Mouse (Mus musculus) myocyte (in vitro differentiated cells): Measurements from ENCODE around the gene Creb5. TPM values are rescaled to one million over a fixed set of nuclear protein-coding genes. Genes with fewer than 3 reads are reported as not detected.

Experiments
- H3K27me3 ChIP-seq: one replicate; pipeline ENCODE4 v1.6.1; 2011; ENCODE audit not compliant: control insufficient read depth, insufficient read depth, insufficient read length
- H3K36me3 ChIP-seq: one replicate; pipeline ENCODE4 v1.6.1; 2011; ENCODE audit not compliant: control insufficient read depth, insufficient read depth
- H3K4me2 ChIP-seq: one replicate; pipeline ENCODE4 v1.6.1; 2011; ENCODE audit warnings: low read depth, control low read depth
- H3K4me3 ChIP-seq: one replicate; pipeline ENCODE4 v1.5.1; 2011; ENCODE audit warnings: mild to moderate bottlenecking, control low read depth, moderate library complexity
- H3K79me2 ChIP-seq: one replicate; pipeline ENCODE4 v1.6.1; 2011; ENCODE audit not compliant: control insufficient read depth, insufficient read depth
- H3ac ChIP-seq: one replicate; pipeline ENCODE4 v1.6.1; 2011; ENCODE audit not compliant: control insufficient read depth, insufficient read length
- CEBPB ChIP-seq: IDR thresholded peaks from 2 replicates; pipeline ENCODE4 v1.6.1; 2011; ENCODE audit warnings: mild to moderate bottlenecking, moderate library complexity; ENCODE audit not compliant: poor library complexity, insufficient read depth, severe bottlenecking
- E2F4 ChIP-seq: IDR thresholded peaks from one replicate; pipeline ENCODE4 v1.6.1; 2011; ENCODE audit warnings: mild to moderate bottlenecking, control low read depth, moderate library complexity; ENCODE audit not compliant: insufficient read depth
- MAX ChIP-seq: IDR thresholded peaks from one replicate; pipeline ENCODE4 v1.6.1; 2011; ENCODE audit warnings: low read depth, mild to moderate bottlenecking, control low read depth
- MYOD1 ChIP-seq, 3 experiments: IDR thresholded peaks; one replicate each; pipeline ENCODE4 v1.6.1; 2011; ENCODE audit warnings: control low read depth in 2 of 3, low read depth in 2 of 3, mild to moderate bottlenecking in 2 of 3, moderate library complexity in 1 of 3; ENCODE audit not compliant: insufficient read length in 2 of 3, control insufficient read depth in 1 of 3
- MYOG ChIP-seq, 3 experiments: IDR thresholded peaks; one replicate each; pipeline ENCODE4 v1.6.1; 2011; ENCODE audit warnings: control low read depth in 2 of 3, low read depth in 2 of 3, mild to moderate bottlenecking in 2 of 3; ENCODE audit not compliant: insufficient read length in 2 of 3, control insufficient read depth in 1 of 3, insufficient read depth in 1 of 3
- POLR2A ChIP-seq: IDR thresholded peaks from one replicate; pipeline ENCODE4 v1.6.1; 2011; ENCODE audit warnings: low read depth, mild to moderate bottlenecking, control low read depth, moderate library complexity; ENCODE audit not compliant: insufficient read length
- POLR2AphosphoS2 ChIP-seq: IDR thresholded peaks from one replicate; pipeline ENCODE4 v1.6.1; 2011; ENCODE audit warnings: low read depth, control low read depth; ENCODE audit not compliant: insufficient read length
- REST ChIP-seq: IDR thresholded peaks from one replicate; pipeline ENCODE4 v1.6.1; 2011; ENCODE audit warnings: mild to moderate bottlenecking, control low read depth, moderate library complexity; ENCODE audit not compliant: insufficient read depth, insufficient read length
- SRF ChIP-seq: IDR thresholded peaks from one replicate; pipeline ENCODE4 v1.6.1; 2011; ENCODE audit warnings: low read depth; ENCODE audit not compliant: control insufficient read depth, insufficient read length
- TCF12 ChIP-seq: IDR thresholded peaks from one replicate; pipeline ENCODE4 v1.6.1; 2011; ENCODE audit warnings: mild to moderate bottlenecking, control low read depth; ENCODE audit not compliant: poor library complexity, insufficient read depth, severe bottlenecking
- TCF3 ChIP-seq: IDR thresholded peaks from one replicate; pipeline ENCODE4 v1.6.1; 2011; ENCODE audit warnings: low read depth, control low read depth; ENCODE audit not compliant: insufficient read length
- USF1 ChIP-seq: IDR thresholded peaks from one replicate; pipeline ENCODE4 v1.6.1; 2011; ENCODE audit warnings: low read depth, mild to moderate bottlenecking, control low read depth, moderate library complexity
- polyA plus RNA-seq: library from polyadenylated mRNA; unstranded; fragments of >200 nt; fragmentation: generic; extraction: Trizol; gene quantifications from one replicate; pipeline ENCODE4 v1.2.1, GENCODE M21; 2012; ENCODE audit warnings: missing spikeins

The Creb5 gene
- polyA plus RNA-seq, 1 experiment, result 1.4 TPM

GRCm38 (mm10) chr6:53691006-53691405 is 403.9 kb downstream of the Creb5 start:
- TF ChIP-seq E2F4 (no peak), REST (no peak), MAX (no peak), CEBPB (no peak), SRF (no peak), USF1 (no peak), MYOG (IDR thresholded peaks at IDR 0.05; ENCODE audit: control insufficient read depth in 1 of 3, insufficient read depth in 1 of 3, insufficient read length in 2 of 3, low read depth in 2 of 3) (no peak), TCF12 (no peak)
- no peak overlapping the region for H3ac ChIP-seq
- no peaks in the 10 kb centered on the region for H3K27me3 ChIP-seq
- no peak overlapping the region for H3K4me3 ChIP-seq
- no peak overlapping the region for H3K4me2 ChIP-seq
- H3K79me2 ChIP-seq, result no peaks in the 10 kb centered on the region
- H3K36me3 ChIP-seq, result peaks cover 7% of the 10 kb centered on the region

GRCm38 (mm10) chr6:53695216-53695615 is 408.1 kb downstream of the Creb5 start:
- H3K79me2 ChIP-seq, result no peaks in the 10 kb centered on the region
- no peak overlapping the region for H3K4me2 ChIP-seq
- TF ChIP-seq SRF, result no peak
- H3K36me3 ChIP-seq, result peaks cover 7% of the 10 kb centered on the region
- H3K27me3 ChIP-seq, result no peaks in the 10 kb centered on the region
- H3ac ChIP-seq, result no peak overlapping the region
- H3K4me3 ChIP-seq, result no peak overlapping the region

DNA sequence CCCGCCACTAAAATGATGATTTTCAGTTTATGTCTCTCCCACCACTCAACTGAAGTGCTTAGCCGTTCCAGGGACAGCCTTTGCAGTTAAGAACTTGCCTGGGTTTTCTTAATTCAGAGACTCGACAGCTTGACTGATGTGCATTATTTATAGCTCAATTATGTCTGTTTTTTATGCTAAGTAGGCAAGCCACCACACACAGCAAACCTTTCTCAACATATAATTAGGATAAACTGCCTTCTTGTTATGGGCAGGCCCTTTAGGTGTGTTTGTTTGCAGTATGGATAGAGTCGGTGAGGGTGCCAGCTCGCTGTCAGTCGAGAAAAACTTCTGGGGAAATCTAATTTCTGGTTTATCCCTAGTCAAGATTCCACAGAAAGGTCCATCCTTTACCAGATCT is 409.4 kb downstream of the Creb5 start:
- peaks cover 7% of the 10 kb centered on the region for H3K36me3 ChIP-seq
- no peak overlapping the region for H3K4me3 ChIP-seq
- H3ac ChIP-seq, result no peak overlapping the region
- no peaks in the 10 kb centered on the region for H3K79me2 ChIP-seq
- TF ChIP-seq MYOG (IDR thresholded peaks at IDR 0.05; ENCODE audit: control insufficient read depth in 1 of 3, insufficient read depth in 1 of 3, insufficient read length in 2 of 3, low read depth in 2 of 3), result no peak
- no peak for TF ChIP-seq MYOD1 (IDR thresholded peaks at IDR 0.05; ENCODE audit: control insufficient read depth in 1 of 3, insufficient read length in 2 of 3, low read depth in 2 of 3)
- TF ChIP-seq USF1, result no peak
- no peak for TF ChIP-seq CEBPB
- TF ChIP-seq TCF12, result no peak
- no peak for TF ChIP-seq MAX
- no peak for TF ChIP-seq SRF
- no peak for TF ChIP-seq POLR2AphosphoS2
- no peak for TF ChIP-seq E2F4
- TF ChIP-seq REST, result no peak
- no peak for TF ChIP-seq TCF3
- TF ChIP-seq POLR2A, result no peak
- H3K4me2 ChIP-seq, result no peak overlapping the region
- H3K27me3 ChIP-seq, result no peaks in the 10 kb centered on the region

GRCm38 (mm10) chr6:53696921-53697320 is 409.9 kb downstream of the Creb5 start:
- Histone ChIP-seq H3K4me2 (no peak overlapping the region), H3K4me3 (no peak overlapping the region), H3ac (no peak overlapping the region), H3K79me2 (no peaks in the 10 kb centered on the region), H3K36me3 (peaks cover 7% of the 10 kb centered on the region), H3K27me3 (no peaks in the 10 kb centered on the region)
- TF ChIP-seq SRF (no peak), CEBPB (no peak), USF1 (no peak), TCF12 (no peak), E2F4 (no peak), REST (no peak), POLR2A (no peak), MYOD1 (IDR thresholded peaks at IDR 0.05; ENCODE audit: control insufficient read depth in 1 of 3, insufficient read length in 2 of 3, low read depth in 2 of 3) (no peak), MAX (no peak), TCF3 (no peak), POLR2AphosphoS2 (no peak), MYOG (IDR thresholded peaks at IDR 0.05; ENCODE audit: control insufficient read depth in 1 of 3, insufficient read depth in 1 of 3, insufficient read length in 2 of 3, low read depth in 2 of 3) (no peak)

DNA sequence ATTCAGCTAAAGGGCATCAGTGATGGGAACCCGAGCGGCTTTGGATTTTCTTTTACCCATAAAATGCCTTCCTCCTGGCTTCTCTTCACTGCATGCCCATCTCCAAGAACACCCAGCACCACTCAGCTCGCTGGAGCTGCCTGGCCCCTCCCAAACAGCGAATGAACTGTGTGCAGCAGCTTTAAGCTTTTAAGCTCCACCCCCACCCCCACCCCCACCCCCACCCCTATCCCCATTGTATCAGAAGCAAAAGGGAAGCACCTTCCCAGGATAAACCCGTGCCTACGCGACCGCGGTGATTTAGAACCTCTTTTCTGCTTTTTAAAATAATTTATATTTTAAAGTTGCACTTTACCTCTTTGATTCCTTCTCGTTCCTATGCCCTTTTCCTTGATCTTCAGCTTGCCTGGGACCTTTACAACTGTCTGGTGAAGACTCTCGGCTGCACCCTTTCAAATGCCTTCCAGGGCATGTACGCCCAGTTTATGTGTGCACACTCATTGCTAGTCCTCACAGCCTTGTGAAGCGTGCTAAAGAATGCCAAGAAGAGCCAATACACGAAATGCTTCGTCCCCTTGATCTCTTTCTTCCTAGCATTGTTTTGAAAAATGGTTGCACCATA is 411.2 kb downstream of the Creb5 start:
- Histone ChIP-seq H3K79me2 (no peaks in the 10 kb centered on the region), H3K4me2 (no peak overlapping the region), H3K4me3 (no peak overlapping the region), H3ac (no peak overlapping the region), H3K27me3 (no peaks in the 10 kb centered on the region), H3K36me3 (peaks cover 4% of the 10 kb centered on the region)
- TF ChIP-seq MAX (no peak), TCF3 (no peak), E2F4 (no peak), MYOD1 (IDR thresholded peaks at IDR 0.05; ENCODE audit: control insufficient read depth in 1 of 3, insufficient read length in 2 of 3, low read depth in 2 of 3) (no peak), REST (no peak), POLR2A (no peak), MYOG (IDR thresholded peaks at IDR 0.05; ENCODE audit: control insufficient read depth in 1 of 3, insufficient read depth in 1 of 3, insufficient read length in 2 of 3, low read depth in 2 of 3) (no peak), CEBPB (no peak), POLR2AphosphoS2 (no peak), SRF (no peak), TCF12 (no peak), USF1 (no peak)
